Mouse (Mus musculus): ENCODE results near the gene Plxna2. TPM values are rescaled to one million over a fixed set of nuclear protein-coding genes. Genes with fewer than 3 reads are reported as not detected.

The Plxna2 gene
- polyA plus RNA-seq, 1 experiment: 1.2 TPM

DNA sequence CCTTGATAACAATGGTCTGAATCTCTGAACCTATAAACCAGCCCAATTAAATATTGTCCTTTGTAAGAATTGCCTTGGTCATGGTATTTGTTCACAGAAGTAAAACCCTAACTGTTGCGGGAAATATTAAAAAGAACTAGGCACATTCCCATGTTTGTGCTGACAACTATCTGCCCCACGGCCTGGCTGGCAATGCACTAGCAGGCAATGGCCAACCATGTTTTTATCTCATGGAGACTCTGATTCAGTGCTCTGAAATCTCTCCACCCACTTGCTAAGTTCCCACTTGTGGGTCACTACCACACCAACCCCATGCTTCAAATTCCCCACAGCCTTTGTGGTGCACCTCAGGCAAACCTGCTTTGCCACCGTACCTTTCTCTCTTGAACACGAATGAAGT, 202.9 kb downstream of the Plxna2 start:
- no peak overlapping the region for H3K27ac ChIP-seq (ENCODE audit: insufficient read depth, low read length)
- H3K4me3 ChIP-seq (ENCODE audit: extremely low read depth, insufficient read depth, insufficient read length): no peak overlapping the region
- H3K36me3 ChIP-seq (ENCODE audit: control insufficient read depth, insufficient read depth, low read length): no peaks in the 10 kb centered on the region
- TF ChIP-seq CTCF (IDR thresholded peaks at IDR 0.05; ENCODE audit: extremely low read depth, insufficient read depth, insufficient read length, insufficient replicate concordance): no peak
- TF ChIP-seq POLR2A (IDR thresholded peaks at IDR 0.05; ENCODE audit: low read depth, low read length): no peak
- no peak for DNase-seq (ENCODE audit: low read depth in 1 of 2, low spot score in 2 of 2)
- no peaks in the 10 kb centered on the region for H3K27me3 ChIP-seq (ENCODE audit: control insufficient read depth, insufficient read depth, low read length)
- WGBS: 81% methylated on average over 4 of the region's 4 CpGs
- no peaks in the 10 kb centered on the region for H3K4me1 ChIP-seq (ENCODE audit: control insufficient read depth, insufficient read depth, insufficient read length)

DNA sequence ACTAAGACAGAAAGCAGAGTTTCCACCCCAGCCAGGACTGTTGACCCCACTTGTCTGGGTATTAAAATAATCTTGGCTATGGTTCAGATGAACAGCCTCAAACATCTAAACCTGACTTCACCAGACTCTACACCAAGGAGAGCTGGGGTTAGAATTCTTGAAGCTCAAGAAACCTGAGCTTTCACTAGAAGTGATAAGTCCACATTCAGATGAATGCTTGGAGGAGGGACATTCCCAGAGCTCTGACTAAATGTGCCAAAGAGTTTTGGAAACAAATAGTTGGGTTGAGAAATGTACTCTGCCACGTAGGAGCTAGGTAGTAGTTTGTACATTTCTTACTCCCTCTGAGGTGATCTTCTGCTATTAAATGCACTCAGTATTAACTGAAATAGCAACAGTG, 203.7 kb downstream of the Plxna2 start:
- no peak for DNase-seq (ENCODE audit: low read depth in 1 of 2, low spot score in 2 of 2)
- no peaks in the 10 kb centered on the region for H3K4me1 ChIP-seq (ENCODE audit: control insufficient read depth, insufficient read depth, insufficient read length)
- H3K36me3 ChIP-seq (ENCODE audit: control insufficient read depth, insufficient read depth, low read length): no peaks in the 10 kb centered on the region
- no peak overlapping the region for H3K4me3 ChIP-seq (ENCODE audit: extremely low read depth, insufficient read depth, insufficient read length)
- H3K27ac ChIP-seq (ENCODE audit: insufficient read depth, low read length): no peak overlapping the region
- TF ChIP-seq CTCF (IDR thresholded peaks at IDR 0.05; ENCODE audit: extremely low read depth, insufficient read depth, insufficient read length, insufficient replicate concordance): no peak
- no peak for TF ChIP-seq POLR2A (IDR thresholded peaks at IDR 0.05; ENCODE audit: low read depth, low read length)
- H3K27me3 ChIP-seq (ENCODE audit: control insufficient read depth, insufficient read depth, low read length): no peaks in the 10 kb centered on the region
- 77% methylated on average over 1 of the region's 1 CpGs for WGBS

DNA sequence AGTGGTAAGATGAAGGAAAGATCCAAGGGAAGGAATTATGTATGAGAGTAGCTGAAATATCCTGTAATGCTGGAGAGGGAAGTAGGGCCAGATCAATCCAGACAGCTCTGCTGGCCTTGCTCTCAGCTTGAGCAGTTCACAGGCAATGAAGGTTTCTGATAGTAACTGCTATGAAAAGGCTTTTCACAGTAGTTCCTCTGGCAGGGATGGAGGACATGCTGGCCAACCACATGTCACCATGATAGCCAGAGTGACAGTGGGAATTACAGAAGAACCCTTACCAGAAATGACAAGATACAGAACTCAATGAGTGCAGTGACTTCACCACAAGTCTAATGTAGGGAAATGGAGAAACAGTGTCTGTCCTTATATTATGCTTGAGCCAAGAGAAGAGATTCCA, 210.3 kb downstream of the Plxna2 start:
- H3K27me3 ChIP-seq (ENCODE audit: control insufficient read depth, insufficient read depth, low read length): no peaks in the 10 kb centered on the region
- no peaks in the 10 kb centered on the region for H3K36me3 ChIP-seq (ENCODE audit: control insufficient read depth, insufficient read depth, low read length)
- DNase-seq (ENCODE audit: low read depth in 1 of 2, low spot score in 2 of 2): no peak
- no peaks in the 10 kb centered on the region for H3K4me1 ChIP-seq (ENCODE audit: control insufficient read depth, insufficient read depth, insufficient read length)
- no peak overlapping the region for H3K4me3 ChIP-seq (ENCODE audit: extremely low read depth, insufficient read depth, insufficient read length)
- no peak overlapping the region for H3K27ac ChIP-seq (ENCODE audit: insufficient read depth, low read length)
- TF ChIP-seq CTCF (IDR thresholded peaks at IDR 0.05; ENCODE audit: extremely low read depth, insufficient read depth, insufficient read length, insufficient replicate concordance): no peak
- no peak for TF ChIP-seq POLR2A (IDR thresholded peaks at IDR 0.05; ENCODE audit: low read depth, low read length)

DNA sequence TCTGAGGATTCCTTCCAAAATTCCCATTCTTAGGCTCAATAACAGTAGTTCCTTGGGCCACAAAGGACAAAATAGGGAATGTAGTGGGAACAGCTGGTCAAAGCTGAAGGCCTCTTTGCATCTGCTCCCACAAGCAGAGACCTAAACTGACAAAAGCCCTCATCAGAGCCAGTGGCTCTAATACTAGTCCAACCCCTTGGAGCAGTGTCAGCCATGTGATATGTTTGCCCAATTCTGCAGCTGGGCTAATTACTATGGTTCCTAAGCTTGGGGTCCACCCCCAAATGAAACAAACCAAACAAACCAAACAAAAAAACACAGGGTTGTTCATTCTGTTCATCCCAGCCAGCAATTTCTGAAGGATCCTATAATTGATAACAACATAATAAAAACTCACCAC, 217.2 kb downstream of the Plxna2 start:
- DNase-seq (ENCODE audit: low read depth in 1 of 2, low spot score in 2 of 2): no peak
- no peaks in the 10 kb centered on the region for H3K27me3 ChIP-seq (ENCODE audit: control insufficient read depth, insufficient read depth, low read length)
- no peak overlapping the region for H3K27ac ChIP-seq (ENCODE audit: insufficient read depth, low read length)
- no peaks in the 10 kb centered on the region for H3K4me1 ChIP-seq (ENCODE audit: control insufficient read depth, insufficient read depth, insufficient read length)
- H3K4me3 ChIP-seq (ENCODE audit: extremely low read depth, insufficient read depth, insufficient read length): no peak overlapping the region
- TF ChIP-seq POLR2A (IDR thresholded peaks at IDR 0.05; ENCODE audit: low read depth, low read length): no peak
- no peak for TF ChIP-seq CTCF (IDR thresholded peaks at IDR 0.05; ENCODE audit: extremely low read depth, insufficient read depth, insufficient read length, insufficient replicate concordance)
- no peaks in the 10 kb centered on the region for H3K36me3 ChIP-seq (ENCODE audit: control insufficient read depth, insufficient read depth, low read length)

DNA sequence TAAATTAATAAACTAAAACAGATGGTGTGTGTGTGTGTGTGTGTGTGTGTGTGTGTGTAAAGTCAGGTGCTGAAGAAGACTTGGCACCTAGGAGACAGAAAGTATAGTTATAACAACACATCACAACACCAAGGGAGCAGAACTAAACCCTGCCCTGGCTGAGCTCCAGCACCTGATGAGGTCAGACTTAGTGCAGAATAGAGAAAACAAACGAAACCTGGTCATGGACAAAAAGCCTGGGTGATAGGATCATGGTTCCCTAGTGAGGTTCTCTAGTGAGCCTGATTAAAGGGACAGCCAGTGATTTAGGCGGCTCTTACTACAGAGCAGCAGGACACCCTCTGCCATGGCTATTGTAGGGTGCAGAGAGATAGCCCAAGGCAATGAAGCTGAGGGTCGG, 218.2 kb downstream of the Plxna2 start:
- TF ChIP-seq CTCF (IDR thresholded peaks at IDR 0.05; ENCODE audit: extremely low read depth, insufficient read depth, insufficient read length, insufficient replicate concordance): no peak
- no peak for TF ChIP-seq POLR2A (IDR thresholded peaks at IDR 0.05; ENCODE audit: low read depth, low read length)
- Histone ChIP-seq H3K36me3 (ENCODE audit: control insufficient read depth, insufficient read depth, low read length) (no peaks in the 10 kb centered on the region), H3K27me3 (ENCODE audit: control insufficient read depth, insufficient read depth, low read length) (no peaks in the 10 kb centered on the region), H3K4me1 (ENCODE audit: control insufficient read depth, insufficient read depth, insufficient read length) (no peaks in the 10 kb centered on the region), H3K27ac (ENCODE audit: insufficient read depth, low read length) (no peak overlapping the region), H3K4me3 (ENCODE audit: extremely low read depth, insufficient read depth, insufficient read length) (no peak overlapping the region)
- 81% methylated on average over 3 of the region's 3 CpGs for whole genome bisulfite sequencing
- DNase-seq (ENCODE audit: low read depth in 1 of 2, low spot score in 2 of 2): no peak

DNA sequence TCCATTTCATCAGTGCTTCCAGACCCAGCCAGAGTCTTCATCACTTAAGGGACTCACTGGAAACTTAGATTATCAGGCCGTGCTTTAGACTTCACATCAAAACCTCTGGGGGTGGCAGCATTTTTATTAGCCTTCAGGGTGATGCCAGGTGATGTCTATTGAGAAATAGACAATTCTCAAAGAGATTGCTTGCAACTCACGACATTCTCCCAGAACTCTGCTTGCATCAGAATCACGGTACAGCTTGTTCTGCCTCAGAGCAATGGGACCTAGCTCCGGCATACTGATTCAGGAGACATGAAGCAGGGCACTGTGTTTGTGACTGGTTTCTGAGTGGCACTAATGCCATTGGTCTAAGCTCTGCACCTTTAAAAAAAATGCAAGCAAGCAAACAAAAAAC, 218.7 kb downstream of the Plxna2 start:
- H3K4me1 ChIP-seq (ENCODE audit: control insufficient read depth, insufficient read depth, insufficient read length): no peaks in the 10 kb centered on the region
- TF ChIP-seq POLR2A (IDR thresholded peaks at IDR 0.05; ENCODE audit: low read depth, low read length): no peak
- no peak for TF ChIP-seq CTCF (IDR thresholded peaks at IDR 0.05; ENCODE audit: extremely low read depth, insufficient read depth, insufficient read length, insufficient replicate concordance)
- no peaks in the 10 kb centered on the region for H3K27me3 ChIP-seq (ENCODE audit: control insufficient read depth, insufficient read depth, low read length)
- no peak for DNase-seq (ENCODE audit: low read depth in 1 of 2, low spot score in 2 of 2)
- H3K4me3 ChIP-seq (ENCODE audit: extremely low read depth, insufficient read depth, insufficient read length): no peak overlapping the region
- no peaks in the 10 kb centered on the region for H3K36me3 ChIP-seq (ENCODE audit: control insufficient read depth, insufficient read depth, low read length)
- WGBS: 91% methylated on average over 4 of the region's 4 CpGs
- no peak overlapping the region for H3K27ac ChIP-seq (ENCODE audit: insufficient read depth, low read length)

DNA sequence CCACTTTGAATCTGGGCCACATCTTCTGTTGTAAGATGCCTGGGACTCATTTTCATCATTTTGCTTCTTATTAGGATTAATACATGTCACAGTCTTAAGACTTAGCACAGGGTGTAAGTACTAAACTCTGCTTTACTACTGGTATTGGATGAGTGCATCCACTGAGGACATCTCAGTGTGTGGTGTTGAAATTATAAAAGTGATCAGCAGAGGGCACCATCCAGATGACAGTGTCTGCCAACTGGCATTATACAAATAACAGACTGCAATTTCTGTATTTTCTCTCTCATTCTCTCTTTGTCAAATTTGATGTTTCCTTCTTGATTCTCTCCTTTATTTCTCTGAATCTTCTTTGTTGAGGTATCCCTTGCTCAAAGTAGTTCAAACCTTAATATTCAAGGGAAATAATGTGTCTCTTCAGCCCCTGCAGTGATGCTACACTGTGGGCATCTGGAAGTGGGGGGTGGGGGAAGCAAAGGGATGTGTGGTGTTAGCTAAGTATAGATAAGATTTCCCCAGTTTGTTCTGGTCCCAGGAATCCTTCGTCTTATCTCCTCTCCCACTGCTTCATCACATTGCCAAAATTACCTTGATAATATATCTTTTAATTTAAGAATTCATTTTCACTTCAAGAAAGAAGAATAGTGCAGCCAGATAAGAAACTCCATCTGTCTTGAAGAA, 221.4 kb downstream of the Plxna2 start:
- H3K27ac ChIP-seq (ENCODE audit: insufficient read depth, low read length): no peak overlapping the region
- no peaks in the 10 kb centered on the region for H3K4me1 ChIP-seq (ENCODE audit: control insufficient read depth, insufficient read depth, insufficient read length)
- no peak overlapping the region for H3K4me3 ChIP-seq (ENCODE audit: extremely low read depth, insufficient read depth, insufficient read length)
- no peaks in the 10 kb centered on the region for H3K36me3 ChIP-seq (ENCODE audit: control insufficient read depth, insufficient read depth, low read length)
- H3K27me3 ChIP-seq (ENCODE audit: control insufficient read depth, insufficient read depth, low read length): no peaks in the 10 kb centered on the region
- DNase-seq (ENCODE audit: low read depth in 1 of 2, low spot score in 2 of 2): no peak
- WGBS: 10% methylated on average over 1 of the region's 1 CpGs
- TF ChIP-seq CTCF (IDR thresholded peaks at IDR 0.05; ENCODE audit: extremely low read depth, insufficient read depth, insufficient read length, insufficient replicate concordance): no peak
- no peak for TF ChIP-seq POLR2A (IDR thresholded peaks at IDR 0.05; ENCODE audit: low read depth, low read length)

All from spleen, adult 2 months (tissue).